Mouse (Mus musculus) brain, embryonic 14.5 days (tissue): ENCODE data around the gene Gm17409.

Experiments used
- CTCF ChIP-seq: fragments of 200-500 bp; IDR thresholded peaks from 2 replicates; pipeline ENCODE4 v1.5.1; 2012; ENCODE audit warnings: inconsistent platforms, mild to moderate bottlenecking, moderate library complexity, borderline replicate concordance; ENCODE audit not compliant: insufficient read depth, insufficient read length; ENCODE audit errors: extremely low read depth
- POLR2A ChIP-seq: fragments of 200-500 bp; IDR thresholded peaks from 2 replicates; pipeline ENCODE4 v1.6.1; 2012; ENCODE audit warnings: mild to moderate bottlenecking, inconsistent platforms, borderline replicate concordance; ENCODE audit not compliant: poor library complexity, insufficient read depth, insufficient read length, severe bottlenecking; ENCODE audit errors: extremely low read depth

- TF ChIP-seq POLR2A (no peak), CTCF (no peak)
Measured at GRCm38 (mm10) chr2:58484284-58484965, 14.5 kb downstream of the Gm17409 start.
